Mouse (Mus musculus) liver, embryonic 13.5 days (tissue): ENCODE results near the gene Fbxw24. TPM values are rescaled to one million over a fixed set of nuclear protein-coding genes. Genes with fewer than 3 reads are reported as not detected.

Source experiments
- polyA plus RNA-seq: library from polyadenylated mRNA; unstranded; fragments of >200 nt; fragmentation: Nextera tagmentation; extraction: Ambion mirVana; gene quantifications from 2 replicates; pipeline ENCODE4 v1.2.1, GENCODE M21; 2015

Fbxw24 gene
- polyA plus RNA-seq, 1 experiment from 2014 or later: not detected

Other genes starting within 250 kb of the Fbxw24 start
- gene Fbxw22, start 221.8 kb downstream of the Fbxw24 start, polyA plus RNA-seq: not detected in 2 replicates
- not detected in 2 replicates for gene Fbxw16, start 176.9 kb downstream of the Fbxw24 start, polyA plus RNA-seq
- not detected in 2 replicates for gene Fbxw19, start 130.2 kb downstream of the Fbxw24 start, polyA plus RNA-seq
- 0.08 TPM in 1 of 2 replicates, not detected in the other for gene Fbxw15, start 57.8 kb downstream of the Fbxw24 start, polyA plus RNA-seq
- 0.06 TPM in 1 of 2 replicates, not detected in the other for gene Fbxw25, start 38.6 kb upstream of the Fbxw24 start, polyA plus RNA-seq
- not detected in 2 replicates for gene Fbxw18, start 76.6 kb upstream of the Fbxw24 start, polyA plus RNA-seq
- not detected in 2 replicates for gene Fbxw26, start 120.0 kb upstream of the Fbxw24 start, polyA plus RNA-seq
- not detected in 2 replicates for gene Fbxw27, start 164.6 kb upstream of the Fbxw24 start, polyA plus RNA-seq
- not detected in 2 replicates for gene Spink8, start 186.2 kb upstream of the Fbxw24 start, polyA plus RNA-seq
- 55.1 and 58.0 TPM in 2 replicates for gene Nme6, start 206.7 kb upstream of the Fbxw24 start, polyA plus RNA-seq
- gene Camp, start 223.6 kb upstream of the Fbxw24 start, polyA plus RNA-seq: 39.6 and 41.2 TPM in 2 replicates
- 16.7 and 18.8 TPM in 2 replicates for gene Cdc25a, start 249.5 kb upstream of the Fbxw24 start, polyA plus RNA-seq